Mouse (Mus musculus) stomach, embryonic 15.5 days (tissue): ENCODE results near the gene Arpp21. TPM values are rescaled to one million over a fixed set of nuclear protein-coding genes. Genes with fewer than 3 reads are reported as not detected.
A peak's percentile ranks its signal among the peaks of the same experiment; 100 is the strongest.

Experiments used
- ATAC-seq: fragments of 200-750 bp; cut with Nextera tagmentation; 2 replicates; pipeline ENCODE4 v1.8.0; 2017; ENCODE audit warnings: low read depth, moderate number of reproducible peaks, moderate TSS enrichment; ENCODE audit not compliant: insufficient read depth, low FRiP score
- H3K27ac ChIP-seq: fragments of 300-500 bp; sonication (generic); 2 replicates; pipeline ENCODE4 v1.5.1; 2015; ENCODE audit warnings: mild to moderate bottlenecking, inconsistent platforms
- H3K27me3 ChIP-seq: fragments of 300-500 bp; sonication (generic); replicated peaks from 2 replicates; pipeline ENCODE4 v1.6.1; 2015; ENCODE audit warnings: inconsistent platforms
- H3K36me3 ChIP-seq: fragments of 300-500 bp; sonication (generic); 2 replicates; pipeline ENCODE4 v1.6.1; 2015; ENCODE audit warnings: inconsistent platforms
- H3K4me1 ChIP-seq: fragments of 300-500 bp; sonication (generic); 2 replicates; pipeline ENCODE4 v1.6.1; 2015; ENCODE audit warnings: inconsistent platforms
- H3K4me2 ChIP-seq: fragments of 300-500 bp; sonication (generic); 2 replicates; pipeline ENCODE4 v1.6.1; 2015; ENCODE audit warnings: mild to moderate bottlenecking, inconsistent platforms
- H3K4me3 ChIP-seq: fragments of 300-500 bp; sonication (generic); replicated peaks from 2 replicates; pipeline ENCODE4 v1.5.1; 2015; ENCODE audit warnings: inconsistent platforms
- H3K9ac ChIP-seq: fragments of 300-500 bp; sonication (generic); 2 replicates; pipeline ENCODE4 v1.6.1; 2015; ENCODE audit warnings: inconsistent platforms
- H3K9me3 ChIP-seq: fragments of 300-500 bp; sonication (generic); 2 replicates; pipeline ENCODE4 v1.6.1; 2016; ENCODE audit warnings: inconsistent platforms
- WGBS: fragments of 180-500 bp; shearing (Covaris S2); methylation state at CpG from one replicate; pipeline ENCODE4 v1.1.7; 2015; 5-methylcytosine and 5-hydroxymethylcytosine counted together
- polyA plus RNA-seq: library from polyadenylated mRNA; unstranded; fragments of >200 nt; fragmentation: Nextera tagmentation; extraction: Ambion mirVana; gene quantifications from 2 replicates; pipeline ENCODE4 v1.2.1, GENCODE M21; 2015

Gene Arpp21
- polyA plus RNA-seq, 1 experiment from 2014 or later: 1.2 TPM

GRCm38 (mm10) chr9:112226511-112226910, 9.2 kb downstream of the Arpp21 start:
- Histone ChIP-seq H3K27me3 (no peaks in the 10 kb centered on the region), H3K9me3 (no peaks in the 10 kb centered on the region), H3K36me3 (no peaks in the 10 kb centered on the region), H3K4me3 (no peak overlapping the region), H3K9ac (no peak overlapping the region), H3K27ac (no peak overlapping the region), H3K4me1 (no peaks in the 10 kb centered on the region), H3K4me2 (no peak overlapping the region)
- 35% methylated on average over 1 of the region's 1 CpGs for WGBS
- no peak for ATAC-seq

- Histone ChIP-seq H3K4me1 (no peaks in the 10 kb centered on the region), H3K4me2 (no peak overlapping the region), H3K36me3 (no peaks in the 10 kb centered on the region), H3K9ac (no peak overlapping the region), H3K27ac (no peak overlapping the region), H3K9me3 (no peaks in the 10 kb centered on the region), H3K4me3 (no peak overlapping the region), H3K27me3 (no peaks in the 10 kb centered on the region)
- no peak for ATAC-seq
- WGBS: 72% methylated on average over 2 of the region's 2 CpGs
Measured at GRCm38 (mm10) chr9:112225046-112225445, 10.7 kb downstream of the Arpp21 start.

- no peak for ATAC-seq
- H3K4me2 ChIP-seq: no peak overlapping the region
- no peak overlapping the region for H3K27ac ChIP-seq
- 75% methylated on average over 8 of the region's 8 CpGs for WGBS
- no peaks in the 10 kb centered on the region for H3K36me3 ChIP-seq
- H3K4me3 ChIP-seq: no peak overlapping the region
- H3K9ac ChIP-seq: no peak overlapping the region
- no peaks in the 10 kb centered on the region for H3K9me3 ChIP-seq
- H3K27me3 ChIP-seq: no peaks in the 10 kb centered on the region
- H3K4me1 ChIP-seq: no peaks in the 10 kb centered on the region
Measured at GRCm38 (mm10) chr9:112219372-112219771, 16.4 kb downstream of the Arpp21 start.

- 78% methylated on average over 3 of the region's 3 CpGs for WGBS
Measured at GRCm38 (mm10) chr9:112218237-112218636, 17.5 kb downstream of the Arpp21 start.

GRCm38 (mm10) chr9:112217161-112217560, 18.6 kb downstream of the Arpp21 start:
- 63% methylated on average over 4 of the region's 4 CpGs for WGBS
- Histone ChIP-seq H3K4me3 (no peak overlapping the region), H3K27ac (no peak overlapping the region), H3K27me3 (no peaks in the 10 kb centered on the region), H3K4me1 (no peaks in the 10 kb centered on the region), H3K4me2 (no peak overlapping the region), H3K9me3 (no peaks in the 10 kb centered on the region), H3K9ac (no peak overlapping the region), H3K36me3 (no peaks in the 10 kb centered on the region)
- ATAC-seq: no peak

More at GRCm38 (mm10) chr9:112218237-112218636, 17.5 kb downstream of the Arpp21 start:
- H3K4me2 ChIP-seq: no peak overlapping the region
- no peak overlapping the region for H3K4me3 ChIP-seq
- ATAC-seq: no peak
- H3K36me3 ChIP-seq: no peaks in the 10 kb centered on the region
- H3K27me3 ChIP-seq: no peaks in the 10 kb centered on the region
- no peaks in the 10 kb centered on the region for H3K9me3 ChIP-seq
- no peak overlapping the region for H3K27ac ChIP-seq
- no peaks in the 10 kb centered on the region for H3K4me1 ChIP-seq
- no peak overlapping the region for H3K9ac ChIP-seq

- no peaks in the 10 kb centered on the region for H3K4me1 ChIP-seq
- WGBS: 42% methylated on average over 10 of the region's 10 CpGs
- ATAC-seq: no peak
- no peaks in the 10 kb centered on the region for H3K9me3 ChIP-seq
- no peak overlapping the region for H3K27ac ChIP-seq
- no peak overlapping the region for H3K4me3 ChIP-seq
- no peak overlapping the region for H3K9ac ChIP-seq
- no peak overlapping the region for H3K4me2 ChIP-seq
- no peaks in the 10 kb centered on the region for H3K36me3 ChIP-seq
- no peaks in the 10 kb centered on the region for H3K27me3 ChIP-seq
Measured at GRCm38 (mm10) chr9:112215030-112215806, 20.5 kb downstream of the Arpp21 start.

GRCm38 (mm10) chr9:112213411-112214255, 22.1 kb downstream of the Arpp21 start:
- H3K4me2 ChIP-seq: no peak overlapping the region
- no peaks in the 10 kb centered on the region for H3K27me3 ChIP-seq
- H3K4me1 ChIP-seq: no peaks in the 10 kb centered on the region
- H3K9me3 ChIP-seq: no peaks in the 10 kb centered on the region
- H3K36me3 ChIP-seq: no peaks in the 10 kb centered on the region
- WGBS: 45% methylated on average over 10 of the region's 10 CpGs
- ATAC-seq: no peak
- no peak overlapping the region for H3K9ac ChIP-seq
- no peak overlapping the region for H3K4me3 ChIP-seq
- H3K27ac ChIP-seq: no peak overlapping the region

GRCm38 (mm10) chr9:112209803-112210202, 25.9 kb downstream of the Arpp21 start:
- H3K36me3 ChIP-seq: no peaks in the 10 kb centered on the region
- 64% methylated on average over 3 of the region's 3 CpGs for WGBS

GRCm38 (mm10) chr9:112207767-112208166, 28.0 kb downstream of the Arpp21 start:
- Histone ChIP-seq H3K4me3 (no peak overlapping the region), H3K36me3 (no peaks in the 10 kb centered on the region), H3K9me3 (no peaks in the 10 kb centered on the region), H3K27ac (no peak overlapping the region), H3K4me1 (no peaks in the 10 kb centered on the region), H3K27me3 (no peaks in the 10 kb centered on the region), H3K9ac (no peak overlapping the region), H3K4me2 (no peak overlapping the region)
- 30% methylated on average over 4 of the region's 4 CpGs for WGBS
- peak; percentile 58; the same call in 1 of the 2 replicates for ATAC-seq

More at GRCm38 (mm10) chr9:112209803-112210202, 25.9 kb downstream of the Arpp21 start:
- H3K4me3 ChIP-seq: no peak overlapping the region
- no peaks in the 10 kb centered on the region for H3K4me1 ChIP-seq
- H3K4me2 ChIP-seq: no peak overlapping the region
- no peaks in the 10 kb centered on the region for H3K27me3 ChIP-seq
- ATAC-seq: no peak
- H3K9ac ChIP-seq: no peak overlapping the region
- no peak overlapping the region for H3K27ac ChIP-seq
- H3K9me3 ChIP-seq: no peaks in the 10 kb centered on the region

GRCm38 (mm10) chr9:112198296-112198695, 37.4 kb downstream of the Arpp21 start:
- no peak overlapping the region for H3K27ac ChIP-seq

GRCm38 (mm10) chr9:112194049-112194448, 41.7 kb downstream of the Arpp21 start:
- Histone ChIP-seq H3K4me1 (no peaks in the 10 kb centered on the region), H3K4me3 (no peak overlapping the region), H3K36me3 (no peaks in the 10 kb centered on the region), H3K27me3 (no peaks in the 10 kb centered on the region), H3K27ac (no peak overlapping the region), H3K4me2 (no peak overlapping the region), H3K9ac (no peak overlapping the region), H3K9me3 (no peaks in the 10 kb centered on the region)
- ATAC-seq: no peak

More at GRCm38 (mm10) chr9:112198296-112198695, 37.4 kb downstream of the Arpp21 start:
- Histone ChIP-seq H3K27me3 (no peaks in the 10 kb centered on the region), H3K9ac (no peak overlapping the region), H3K4me1 (no peaks in the 10 kb centered on the region), H3K4me3 (no peak overlapping the region), H3K9me3 (no peaks in the 10 kb centered on the region), H3K36me3 (no peaks in the 10 kb centered on the region), H3K4me2 (no peak overlapping the region)
- no peak for ATAC-seq
- 73% methylated on average over 6 of the region's 6 CpGs for WGBS

- WGBS: 84% methylated on average over 10 of the region's 10 CpGs
- H3K4me2 ChIP-seq: no peak overlapping the region
- H3K9ac ChIP-seq: no peak overlapping the region
- H3K27me3 ChIP-seq: 0 out of 2 replicates have a peak, but pooled peaks cover 2% of the 10 kb centered on the region
- H3K27ac ChIP-seq: no peak overlapping the region
- no peak for ATAC-seq
- no peaks in the 10 kb centered on the region for H3K9me3 ChIP-seq
- no peak overlapping the region for H3K4me3 ChIP-seq
- no peaks in the 10 kb centered on the region for H3K4me1 ChIP-seq
- no peaks in the 10 kb centered on the region for H3K36me3 ChIP-seq
Measured at GRCm38 (mm10) chr9:112189394-112189793, 46.3 kb downstream of the Arpp21 start.
